Mouse (Mus musculus) testis, adult 2 months (tissue): ENCODE results near the gene Rtn4r.

Experiments
- CTCF ChIP-seq: fragments of 200-500 bp; IDR thresholded peaks from 2 replicates; pipeline ENCODE4 v1.5.1; 2012; ENCODE audit warnings: low read depth, mild to moderate bottlenecking, inconsistent platforms, low read length, moderate library complexity; ENCODE audit not compliant: control insufficient read depth, insufficient read depth, insufficient replicate concordance
- POLR2A ChIP-seq: fragments of 200-500 bp; IDR thresholded peaks from 2 replicates; pipeline ENCODE4 v1.6.1; 2012; ENCODE audit warnings: low read depth, mild to moderate bottlenecking, inconsistent platforms, low read length, moderate library complexity; ENCODE audit not compliant: control insufficient read depth

DNA sequence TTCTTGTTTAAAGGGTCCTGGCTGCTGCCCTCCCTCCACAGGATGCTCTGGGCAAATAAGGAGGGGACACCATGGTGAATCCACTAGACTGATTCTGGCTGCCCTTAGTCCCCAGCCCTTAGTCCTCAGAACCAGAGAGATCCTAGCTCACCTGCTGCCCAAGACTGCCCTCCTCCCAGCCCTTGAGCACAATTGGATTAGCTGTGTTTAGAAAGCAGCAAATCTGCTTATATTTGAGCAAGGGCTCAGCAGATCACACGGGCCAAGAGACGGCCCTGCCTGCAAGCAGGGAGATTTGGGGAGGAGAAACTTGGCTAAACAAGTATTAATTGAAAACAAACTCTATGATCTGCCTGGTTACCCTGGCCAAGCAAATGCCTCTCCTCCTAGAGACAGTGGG lies 52.1 kb downstream of the Rtn4r start:
- TF ChIP-seq POLR2A (no peak), CTCF (no peak)
